Mouse (Mus musculus): ENCODE data around the gene M1ap.

GRCm38 (mm10) chr6:83065995-83066394 lies 119.3 kb downstream of the M1ap start:
- TF ChIP-seq USF1 (IDR thresholded peaks at IDR 0.05; ENCODE audit: low read depth) (no peak), CTCF (IDR thresholded peaks at IDR 0.05; ENCODE audit: control insufficient read depth, insufficient read depth, insufficient read length) (no peak), MAX (IDR thresholded peaks at IDR 0.05) (no peak), CEBPB (IDR thresholded peaks at IDR 0.05; ENCODE audit: low read depth) (no peak), MYOG (IDR thresholded peaks at IDR 0.05; ENCODE audit: control insufficient read depth, extremely low read depth, insufficient read length) (no peak)

Data from C2C12 (cell line).